Mouse (Mus musculus) c-Kit-negative CD71-positive TER-119-positive erythroid progenitor cells, embryonic 14.5 days (primary cell): ENCODE data around the gene Arl15.

Experiments
- DNase-seq: peaks from one replicate; pipeline ENCODE4 v3.0.0-alpha.2; 2013; ENCODE audit warnings: low read depth, low spot score

Gene Arl15

GRCm38 (mm10) chr13:114094151-114094875, 300.0 kb downstream of the Arl15 start:
- no peak for DNase-seq

GRCm38 (mm10) chr13:114095440-114095839, 301.1 kb downstream of the Arl15 start:
- no peak for DNase-seq

DNA sequence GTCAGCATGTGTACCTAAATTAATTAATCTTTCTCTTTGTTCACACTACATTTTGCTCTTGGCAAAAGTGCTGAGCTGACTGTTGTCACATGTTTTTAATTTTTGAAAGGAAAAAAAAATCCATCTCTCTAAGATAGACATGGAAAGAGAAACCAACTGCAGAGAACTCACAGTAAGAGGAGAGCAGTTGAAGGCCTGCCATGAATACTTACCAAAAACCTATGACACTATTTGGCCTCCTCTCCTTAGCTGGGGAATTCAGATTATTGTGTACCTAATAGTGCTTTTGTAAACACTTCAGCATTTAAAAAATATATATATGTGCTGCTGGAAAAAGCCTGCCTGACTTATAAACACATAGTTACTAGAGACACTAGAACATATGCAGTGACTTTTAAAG, 302.1 kb downstream of the Arl15 start:
- DNase-seq = no peak

- no peak for DNase-seq
Measured at GRCm38 (mm10) chr13:114101155-114101554, 306.9 kb downstream of the Arl15 start.

GRCm38 (mm10) chr13:114106083-114106482, 311.8 kb downstream of the Arl15 start:
- DNase-seq = no peak

- DNase-seq = no peak
Measured at GRCm38 (mm10) chr13:114107499-114107898, 313.2 kb downstream of the Arl15 start.

- DNase-seq = no peak
Measured at GRCm38 (mm10) chr13:114109441-114109840, 315.1 kb downstream of the Arl15 start.

GRCm38 (mm10) chr13:114109845-114110244, 315.5 kb downstream of the Arl15 start:
- no peak for DNase-seq

GRCm38 (mm10) chr13:114113516-114113915, 319.2 kb downstream of the Arl15 start:
- no peak for DNase-seq

GRCm38 (mm10) chr13:114114586-114114985, 320.3 kb downstream of the Arl15 start:
- DNase-seq = no peak

GRCm38 (mm10) chr13:114115106-114115505, 320.8 kb downstream of the Arl15 start:
- no peak for DNase-seq

- DNase-seq = no peak
Measured at GRCm38 (mm10) chr13:114118104-114118830, 324.0 kb downstream of the Arl15 start.

DNA sequence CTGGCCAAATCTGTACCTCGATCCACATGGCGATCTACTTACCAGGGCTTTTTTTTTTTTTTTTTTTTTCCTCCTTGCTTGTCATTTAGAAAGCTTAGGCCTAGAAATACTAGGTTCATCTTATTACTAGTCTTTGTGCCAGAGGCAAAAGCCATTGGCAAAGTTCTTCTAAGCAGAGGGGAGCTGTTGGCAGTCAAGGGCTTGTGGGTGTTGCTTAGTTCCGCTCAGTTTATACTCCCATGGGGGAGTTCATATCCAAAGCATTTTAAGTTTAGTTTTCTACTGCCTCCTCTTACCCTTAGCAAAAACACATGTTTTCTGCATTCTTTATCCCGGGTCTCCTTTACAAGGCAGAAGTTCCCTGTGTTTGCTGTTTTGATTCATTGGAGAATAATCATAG, 325.5 kb downstream of the Arl15 start:
- no peak for DNase-seq

DNA sequence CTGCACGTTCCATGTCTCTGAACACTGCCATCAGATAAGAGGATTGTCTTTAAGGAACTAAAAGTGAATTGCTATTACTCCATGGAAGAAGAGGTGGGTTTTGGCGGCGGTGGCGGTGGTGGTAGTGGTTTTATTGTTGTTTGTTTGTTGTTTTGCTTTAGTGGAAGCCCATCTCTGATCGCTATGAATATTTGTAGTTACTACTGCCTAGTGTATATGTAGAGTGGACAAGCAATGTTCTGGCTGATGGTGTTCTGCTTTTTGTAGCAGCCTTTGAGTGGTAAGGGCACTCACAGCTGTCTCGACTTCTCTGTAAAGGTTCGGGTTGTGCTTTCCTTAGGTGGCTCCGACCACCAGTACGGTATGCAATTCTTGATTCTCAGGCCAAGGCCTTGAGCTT, 327.3 kb downstream of the Arl15 start:
- DNase-seq = no peak

GRCm38 (mm10) chr13:114123391-114123790, 329.1 kb downstream of the Arl15 start:
- DNase-seq = no peak

GRCm38 (mm10) chr13:114124385-114124784, 330.1 kb downstream of the Arl15 start:
- no peak for DNase-seq

DNA sequence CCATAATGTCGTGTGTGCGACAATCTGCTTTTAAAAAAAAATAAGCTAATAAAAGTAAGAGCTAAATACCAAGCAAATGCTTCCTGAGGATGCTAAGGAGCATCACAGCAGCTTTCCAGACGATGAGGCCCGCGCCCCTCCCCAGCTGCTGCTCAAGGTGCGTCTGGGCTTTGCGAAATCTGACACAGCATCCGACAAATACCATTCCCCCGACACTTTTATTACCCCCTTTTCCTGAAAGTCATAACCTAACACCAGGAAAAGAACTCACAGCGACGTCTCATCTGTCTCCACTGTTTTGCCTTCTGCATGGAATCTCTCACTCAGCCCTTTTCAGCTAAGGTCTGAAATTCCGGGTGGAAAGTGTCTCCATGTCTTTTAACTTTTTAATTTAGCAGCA, 330.7 kb downstream of the Arl15 start:
- no peak for DNase-seq

- no peak for DNase-seq
Measured at GRCm38 (mm10) chr13:114128366-114128765, 334.1 kb downstream of the Arl15 start.

DNA sequence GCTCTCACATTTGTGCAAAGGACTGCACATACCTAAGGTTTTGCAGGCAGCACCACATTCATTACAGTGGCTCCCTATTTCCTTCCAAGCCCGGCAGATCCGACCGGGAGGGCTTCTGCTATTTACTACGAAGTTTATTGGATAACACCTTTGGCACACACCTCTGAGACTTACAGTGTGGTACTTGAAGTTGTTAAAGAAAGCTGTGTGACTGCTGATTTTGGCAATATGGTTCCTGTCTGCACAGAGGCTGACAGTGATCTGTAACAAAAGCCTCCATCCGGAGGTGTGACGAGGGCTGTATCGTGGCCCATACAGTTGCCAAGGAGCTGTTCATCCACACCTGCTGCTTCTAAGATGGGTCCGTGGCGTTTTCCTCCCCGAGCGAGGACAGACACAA, 335.7 kb downstream of the Arl15 start:
- no peak for DNase-seq

- no peak for DNase-seq
Measured at GRCm38 (mm10) chr13:114130566-114131319, 336.4 kb downstream of the Arl15 start.

- no peak for DNase-seq
Measured at GRCm38 (mm10) chr13:114138921-114139320, 344.6 kb downstream of the Arl15 start.

DNA sequence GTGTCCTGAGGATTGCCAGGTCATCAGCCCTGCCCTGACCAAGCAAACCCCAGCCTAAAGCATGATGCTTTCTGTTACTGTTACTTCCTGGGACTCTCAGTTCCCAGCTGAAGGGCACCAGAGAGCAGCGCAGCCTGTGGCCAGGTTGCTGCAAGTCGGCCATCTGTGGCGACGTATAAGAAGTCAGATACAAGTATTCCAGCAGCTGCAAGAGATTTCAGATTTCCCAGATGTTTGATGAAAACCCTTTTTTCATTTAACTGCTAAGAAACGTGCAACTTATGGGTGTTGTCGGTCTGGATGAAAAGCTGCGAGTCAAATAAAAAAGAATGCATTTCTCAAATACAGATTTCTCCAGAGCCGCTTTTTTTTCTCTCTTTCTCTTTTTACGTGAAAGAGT, 345.3 kb downstream of the Arl15 start:
- DNase-seq = no peak
